Mouse (Mus musculus): ENCODE data around the gene Med27.

The Med27 gene

DNA sequence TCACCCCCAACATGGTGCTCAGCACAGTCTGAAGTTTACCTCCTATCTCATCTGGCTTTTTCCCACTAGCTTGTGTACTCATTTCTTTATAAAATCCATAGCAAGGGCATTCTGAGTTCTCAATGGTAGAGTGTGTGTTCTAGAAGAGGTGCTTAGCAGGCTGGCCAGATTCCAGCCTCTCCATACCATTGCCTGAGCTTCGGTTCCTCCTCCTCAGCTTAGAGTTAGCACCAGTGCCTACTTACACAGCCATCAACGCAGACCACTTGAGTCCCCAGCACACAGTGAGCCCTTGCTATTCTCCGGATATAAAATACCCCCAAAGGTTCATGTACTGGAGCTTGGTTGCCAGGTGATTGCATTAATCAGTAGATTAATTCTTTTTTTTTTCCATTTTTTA, 54.2 kb downstream of the Med27 start:
- DNase-seq, result no peak

DNA sequence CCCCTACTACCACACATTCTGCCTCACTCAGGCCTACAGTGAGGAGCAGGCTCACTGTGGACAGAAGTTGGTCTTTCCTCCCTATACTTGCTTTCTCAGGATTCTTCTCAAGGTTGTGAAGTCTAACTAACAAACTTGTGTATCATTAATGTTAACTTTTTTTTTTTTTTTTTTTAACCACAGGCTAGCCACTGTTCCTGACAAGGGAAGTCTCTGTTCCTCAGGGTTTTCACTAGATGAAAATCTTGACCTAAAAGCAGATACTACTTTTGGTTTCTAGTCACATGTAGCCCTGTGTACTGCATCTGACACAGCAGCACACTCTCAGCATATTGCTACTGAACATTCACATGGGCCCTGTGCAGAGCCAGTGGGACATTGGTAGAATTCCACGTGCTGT, 55.2 kb downstream of the Med27 start:
- DNase-seq, result no peak

DNA sequence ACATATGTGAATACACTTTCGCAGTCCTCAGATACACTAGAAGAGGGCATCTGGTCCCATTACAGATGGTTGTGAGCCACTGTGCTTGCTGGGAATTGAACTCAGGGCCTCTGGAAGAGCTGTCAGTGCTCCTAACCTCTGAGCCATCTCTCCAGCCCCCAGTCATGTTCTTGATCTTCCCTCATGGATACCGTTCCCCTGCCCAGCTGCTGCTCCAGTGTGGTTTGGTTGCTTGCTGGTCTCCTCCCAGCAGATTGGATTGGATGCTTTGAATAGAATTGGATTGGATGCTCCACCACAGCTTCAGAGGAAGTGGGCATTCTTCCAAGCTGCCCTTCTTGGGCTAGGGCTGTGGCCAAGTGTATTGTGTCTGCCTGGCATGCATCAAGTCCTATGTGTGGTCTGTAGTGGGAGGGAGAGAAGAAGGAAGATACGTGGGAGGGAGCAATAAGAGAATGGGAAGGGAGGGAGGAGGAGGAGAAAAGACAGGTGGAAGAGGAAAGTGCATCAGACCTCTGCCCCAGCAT, 56.0 kb downstream of the Med27 start:
- no peak for DNase-seq

DNA sequence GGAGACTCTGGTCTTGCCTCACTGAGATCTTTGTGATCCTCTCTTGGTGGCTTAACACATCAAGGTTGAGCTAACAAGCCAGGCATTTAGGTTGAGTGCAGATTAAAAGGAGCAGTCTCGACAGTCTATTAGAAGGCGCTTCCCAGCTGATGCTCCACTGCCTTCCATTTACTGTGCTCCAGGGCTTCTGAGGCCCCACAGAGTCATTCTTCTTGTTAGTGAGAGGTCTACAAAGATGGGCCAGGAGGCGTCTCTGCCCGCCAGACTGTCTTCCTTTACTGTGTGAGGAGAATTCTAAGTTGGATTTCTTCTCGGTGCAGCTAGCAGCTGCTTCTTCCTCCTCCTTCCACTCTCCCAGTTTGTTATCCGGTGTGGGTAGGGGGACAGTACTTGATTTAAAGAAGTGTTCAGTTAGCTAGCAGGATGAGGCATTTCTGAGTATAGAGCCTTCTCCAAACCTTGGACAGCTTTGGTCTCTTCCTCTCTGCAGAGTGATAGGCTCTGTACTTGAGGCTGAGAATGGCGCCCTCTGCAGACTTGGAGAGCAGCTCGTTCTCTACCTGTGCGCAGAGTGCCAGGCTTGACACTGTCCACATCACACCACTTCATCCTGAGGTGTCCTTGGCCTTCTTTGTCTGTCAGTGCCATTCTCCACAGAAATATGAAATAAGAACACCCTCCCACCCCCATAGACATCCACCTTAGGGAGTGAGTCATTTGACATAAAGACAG, 57.3 kb downstream of the Med27 start:
- DNase-seq, result no peak

DNA sequence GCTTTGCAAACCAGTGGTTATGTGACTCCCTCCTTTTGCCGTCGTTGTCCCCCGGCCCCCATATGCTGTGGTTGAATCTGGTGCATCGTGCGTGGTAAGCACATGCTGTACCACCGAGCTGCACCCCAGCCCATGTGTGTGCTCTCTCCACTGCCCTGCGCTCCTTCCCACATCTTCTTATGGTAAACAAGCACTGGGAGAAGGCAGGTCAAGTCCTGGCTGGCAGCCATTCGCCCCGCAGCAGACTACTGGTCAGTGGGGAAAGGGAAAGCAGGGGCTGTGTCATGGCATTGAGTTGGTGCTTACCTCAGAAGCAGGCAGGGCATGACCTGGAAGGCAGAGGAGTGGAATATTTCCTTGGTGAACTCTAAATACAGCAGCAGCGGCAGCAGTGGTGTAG, 58.3 kb downstream of the Med27 start:
- DNase-seq, result no peak

DNA sequence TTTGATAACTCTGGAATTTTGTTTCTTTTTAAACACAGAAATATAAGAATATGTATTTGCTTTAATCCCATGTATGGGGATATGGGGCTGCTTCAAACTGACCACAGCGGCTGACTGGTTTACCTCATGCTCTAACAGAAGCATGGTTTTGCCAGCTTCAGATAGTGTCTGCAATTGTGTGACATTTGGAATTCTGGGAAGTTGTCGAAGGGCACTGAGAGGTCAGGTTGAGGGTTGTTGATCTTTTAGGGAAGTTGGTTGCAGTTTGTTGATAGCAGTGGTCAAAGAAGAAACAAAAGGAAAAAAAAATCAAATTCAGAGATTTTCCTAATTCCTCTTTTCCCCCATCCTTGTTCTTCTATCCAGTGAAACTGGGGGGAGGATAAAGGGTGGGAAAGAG, 59.2 kb downstream of the Med27 start:
- no peak for DNase-seq

DNA sequence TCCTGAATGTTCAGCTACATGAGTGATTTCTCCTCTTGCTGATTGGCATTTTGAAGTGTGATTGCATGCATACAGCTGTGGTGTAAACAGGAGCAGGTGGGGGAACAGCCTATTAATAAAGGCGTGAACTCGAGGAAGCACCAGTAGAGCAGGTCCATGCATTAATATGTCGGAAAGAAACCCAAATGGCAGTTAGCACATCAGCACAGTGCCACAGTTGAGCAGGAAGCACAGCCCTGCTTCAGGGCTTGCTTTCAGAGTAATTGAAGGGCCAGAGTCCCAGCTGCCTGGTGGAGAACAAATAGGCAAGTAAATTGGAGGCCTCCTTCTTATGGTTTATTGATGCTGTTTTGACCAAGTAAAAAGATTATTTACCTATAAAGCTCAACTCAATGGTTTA, 60.7 kb downstream of the Med27 start:
- DNase-seq, result no peak

DNA sequence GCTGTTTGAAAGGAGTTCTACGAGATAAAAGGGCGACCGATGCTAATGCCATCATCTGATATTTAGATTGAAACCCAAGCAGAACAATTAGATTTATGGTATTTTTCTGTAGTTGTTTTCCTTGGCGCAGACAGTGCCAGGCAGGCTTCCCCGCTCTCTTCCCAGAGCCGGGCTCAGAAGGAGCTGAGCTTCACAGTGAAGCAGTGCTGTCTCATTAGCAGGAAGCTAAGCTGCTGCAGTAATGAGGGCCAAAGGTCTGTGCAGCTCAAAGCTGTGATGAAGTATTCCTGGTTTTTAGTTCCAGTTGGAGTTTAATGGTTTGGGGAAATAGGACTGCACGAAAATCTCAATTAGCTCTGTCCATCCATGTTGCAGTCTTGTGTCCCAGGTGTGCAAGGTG, 61.1 kb downstream of the Med27 start:
- DNase-seq, result no peak

DNA sequence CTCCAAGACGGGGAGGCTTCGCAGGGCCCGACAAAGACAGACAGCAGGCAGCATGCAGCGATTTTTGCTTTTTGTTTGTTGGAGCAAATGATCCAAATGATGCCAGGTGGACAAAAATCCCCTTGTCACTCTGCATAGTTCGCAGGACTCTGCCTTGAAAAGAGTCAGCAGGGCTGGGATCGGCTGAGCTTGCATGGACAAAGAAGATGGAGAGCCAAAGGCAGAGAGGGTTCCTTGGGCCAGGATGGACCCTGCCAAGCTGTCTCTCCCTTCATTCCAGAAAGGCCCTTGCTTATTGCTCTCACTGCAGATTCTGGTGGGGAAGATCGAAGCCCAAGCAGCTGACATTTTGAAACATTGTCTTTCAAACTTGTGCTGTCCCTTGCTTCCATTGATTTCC, 64.3 kb downstream of the Med27 start:
- no peak for DNase-seq

DNA sequence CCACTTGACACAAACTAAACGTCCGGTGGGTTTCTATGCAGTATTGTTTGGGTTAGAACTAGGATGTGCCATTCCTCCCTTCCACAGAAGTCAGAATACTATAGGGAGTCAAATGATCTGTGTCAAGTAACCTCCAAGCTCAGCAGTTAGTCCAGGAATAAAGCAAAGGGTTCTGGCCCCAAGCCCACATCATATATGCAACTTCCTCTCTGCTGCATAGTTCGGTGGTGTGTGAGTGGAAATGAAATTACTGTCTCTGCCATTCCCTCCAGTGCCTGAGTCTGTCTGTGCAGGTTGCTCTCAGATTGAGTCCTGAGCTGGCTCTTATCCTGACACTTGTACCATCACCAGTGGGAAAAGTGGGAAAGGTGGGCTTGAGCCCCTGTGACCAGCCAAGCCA, 65.8 kb downstream of the Med27 start:
- no peak for DNase-seq

DNA sequence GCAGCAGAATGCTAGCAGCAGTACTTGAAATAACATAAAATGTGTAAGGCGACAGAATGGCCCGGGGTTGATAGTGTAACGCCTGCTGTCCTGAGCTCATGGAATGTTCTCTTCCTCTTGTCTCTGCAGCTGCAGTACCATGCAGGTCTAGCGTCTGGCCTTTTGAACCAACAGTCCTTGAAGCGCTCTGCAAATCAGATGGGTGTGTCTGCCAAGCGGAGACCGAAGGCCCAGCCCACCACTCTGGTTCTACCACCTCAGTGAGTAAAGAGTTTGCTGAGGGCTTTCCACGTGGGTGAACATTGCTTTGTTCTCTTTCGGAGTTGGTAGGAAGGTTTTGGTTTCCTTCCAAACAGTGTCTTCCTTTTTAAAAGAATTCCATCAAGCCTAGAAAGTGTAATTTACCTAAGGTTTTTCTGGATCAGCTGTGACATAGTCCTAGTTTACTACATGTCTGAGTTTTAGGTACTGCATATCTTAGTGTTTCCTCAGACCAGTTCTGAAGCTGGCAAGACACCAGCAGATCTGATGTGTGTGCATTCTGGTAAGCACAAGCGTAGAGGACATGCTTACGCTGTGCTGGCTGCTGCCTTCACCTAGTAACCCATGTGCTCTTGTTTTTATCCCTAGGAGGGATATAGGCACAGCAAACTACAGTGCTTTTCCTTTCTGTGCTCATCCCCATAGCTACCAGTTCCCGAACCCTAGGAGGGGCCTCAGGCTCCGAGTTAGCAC, 66.8 kb downstream of the Med27 start:
- DNase-seq, result no peak

DNA sequence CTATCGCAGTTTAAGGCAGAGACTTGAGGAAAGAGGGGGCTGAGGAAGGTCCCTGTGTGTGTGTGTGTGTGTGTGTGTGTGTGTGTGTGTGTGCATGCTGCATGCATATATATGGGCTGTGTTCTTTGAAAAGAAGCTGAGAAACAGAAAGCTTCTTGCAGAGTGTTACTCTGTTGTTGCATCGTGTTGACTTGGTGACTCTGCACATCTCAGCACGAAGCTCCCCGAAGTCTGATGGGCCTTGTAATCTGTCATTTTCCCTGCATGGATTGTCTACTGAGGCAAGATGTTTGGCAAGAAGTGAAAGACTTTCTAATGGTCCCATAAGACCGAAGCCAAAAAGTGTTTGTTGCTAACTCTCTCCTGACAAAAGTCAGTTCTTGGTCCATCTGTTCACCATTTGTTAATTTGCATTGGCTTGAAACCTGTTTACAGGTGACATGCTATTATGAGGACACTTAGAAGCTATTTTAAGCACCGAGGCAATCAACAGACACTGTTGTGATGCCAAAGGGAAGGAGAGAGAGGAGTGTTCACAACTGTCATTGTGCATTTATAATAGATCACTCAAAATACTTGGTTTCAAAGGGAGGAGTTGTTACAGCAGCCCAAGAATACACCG, 68.3 kb downstream of the Med27 start:
- DNase-seq, result no peak

DNA sequence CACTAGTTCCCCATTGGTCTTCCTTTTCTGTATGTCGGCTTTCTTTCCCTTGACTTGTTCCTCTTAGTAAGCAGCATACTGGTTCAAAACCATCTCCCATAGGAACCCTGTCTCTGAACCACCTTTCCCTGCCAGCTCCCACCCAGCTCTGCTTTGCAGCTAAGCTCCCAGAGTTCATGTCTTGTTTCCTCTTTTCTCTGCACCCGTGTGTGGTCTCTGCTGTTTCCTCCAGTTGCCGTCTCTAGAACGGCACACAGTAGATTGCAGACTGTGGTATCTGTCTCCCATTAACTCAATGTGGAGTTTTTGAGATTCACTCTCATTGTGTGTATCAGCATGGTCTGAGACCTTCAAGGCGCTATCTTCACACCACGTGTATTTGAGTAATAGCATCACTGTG, 71.9 kb downstream of the Med27 start:
- DNase-seq, result no peak

DNA sequence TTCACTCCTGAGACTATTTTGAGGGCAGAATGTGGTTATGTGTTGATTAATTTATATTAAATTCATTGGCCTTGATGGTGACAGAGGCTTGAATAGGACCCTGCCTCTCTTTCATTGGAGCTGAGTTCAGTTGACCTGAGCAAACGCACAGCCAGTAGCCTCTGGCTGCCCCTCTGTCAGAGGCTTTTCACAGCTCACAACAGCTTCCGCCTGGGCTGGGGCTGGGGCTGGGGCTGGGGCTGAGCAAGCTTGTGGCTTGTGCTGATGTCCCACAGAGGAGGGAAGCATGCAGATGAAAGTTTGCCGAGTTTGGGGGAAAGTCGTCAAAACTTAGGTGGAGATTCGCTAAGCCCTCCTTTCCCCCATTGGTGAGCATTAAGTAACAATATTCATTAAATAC, 72.8 kb downstream of the Med27 start:
- no peak for DNase-seq

DNA sequence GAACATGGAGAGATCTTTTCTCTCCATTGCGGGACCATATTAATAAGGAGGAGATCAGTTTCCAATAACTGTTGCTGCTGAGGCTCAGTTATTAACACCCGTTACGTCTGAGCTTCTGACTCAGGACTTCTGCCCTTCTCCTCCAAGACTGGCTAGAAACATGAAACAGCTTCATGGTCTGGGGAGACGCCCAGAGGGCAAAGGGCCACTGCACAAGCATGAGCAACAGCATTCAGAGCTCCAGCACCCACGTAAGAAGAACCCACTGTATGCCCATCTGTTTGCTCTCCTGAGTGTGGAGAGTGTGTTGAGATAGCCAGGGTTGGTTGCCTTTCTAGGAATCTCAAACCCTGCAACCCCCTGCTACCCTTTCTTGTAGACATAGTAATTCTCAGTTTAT, 73.3 kb downstream of the Med27 start:
- no peak for DNase-seq

DNA sequence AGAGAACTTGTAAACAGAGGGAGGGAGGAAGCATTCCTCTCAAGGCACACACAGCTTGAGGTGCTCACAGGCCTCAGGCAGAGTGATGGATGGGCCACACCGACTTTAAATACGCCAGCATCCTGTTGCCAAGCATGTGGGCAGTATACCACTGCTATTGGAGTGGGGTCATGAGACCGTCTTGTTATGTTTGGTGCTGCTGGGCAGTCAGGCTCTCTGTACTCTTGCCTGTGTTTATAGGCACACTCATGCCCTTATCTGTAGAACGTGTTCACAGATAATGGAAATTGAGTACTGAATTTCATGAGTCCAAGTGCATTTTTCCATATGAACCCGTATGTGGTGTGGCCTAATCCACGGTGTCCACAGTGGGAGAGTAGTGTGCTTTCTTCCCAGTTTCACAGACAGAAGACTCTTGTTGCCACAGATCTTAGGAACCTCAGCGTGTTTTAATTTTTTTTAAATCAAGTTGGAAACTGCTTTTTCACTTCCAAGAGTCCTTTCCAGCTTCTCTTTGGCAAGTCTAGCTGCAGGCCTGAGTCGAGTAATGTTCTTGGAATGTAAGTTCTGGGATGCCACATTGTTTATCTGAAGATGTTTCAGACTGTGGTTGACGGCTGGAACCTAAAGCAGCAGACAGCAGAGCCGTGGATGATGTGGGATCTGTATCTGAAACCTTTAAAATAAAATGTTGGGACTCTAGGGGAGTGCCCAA, 75.7 kb downstream of the Med27 start:
- no peak for DNase-seq

DNA sequence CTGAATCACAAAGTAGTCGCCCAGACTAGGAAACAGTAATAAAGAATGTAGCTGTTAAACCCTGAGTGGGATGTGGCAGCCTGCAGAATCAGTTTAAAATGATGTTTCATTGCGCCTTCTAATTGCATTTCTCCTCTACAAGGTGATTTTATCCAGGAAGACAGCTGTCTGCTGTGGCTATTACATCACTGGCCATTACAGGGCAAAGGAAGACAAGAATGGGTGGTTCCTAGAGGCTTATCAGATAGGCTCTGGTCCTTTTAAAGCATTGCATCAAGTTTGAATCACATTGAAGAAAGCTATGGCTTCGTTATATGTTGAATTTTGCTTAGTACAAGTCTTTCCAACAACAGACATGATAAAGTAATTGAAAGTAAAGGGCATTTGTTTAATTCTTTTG, 76.4 kb downstream of the Med27 start:
- no peak for DNase-seq

DNA sequence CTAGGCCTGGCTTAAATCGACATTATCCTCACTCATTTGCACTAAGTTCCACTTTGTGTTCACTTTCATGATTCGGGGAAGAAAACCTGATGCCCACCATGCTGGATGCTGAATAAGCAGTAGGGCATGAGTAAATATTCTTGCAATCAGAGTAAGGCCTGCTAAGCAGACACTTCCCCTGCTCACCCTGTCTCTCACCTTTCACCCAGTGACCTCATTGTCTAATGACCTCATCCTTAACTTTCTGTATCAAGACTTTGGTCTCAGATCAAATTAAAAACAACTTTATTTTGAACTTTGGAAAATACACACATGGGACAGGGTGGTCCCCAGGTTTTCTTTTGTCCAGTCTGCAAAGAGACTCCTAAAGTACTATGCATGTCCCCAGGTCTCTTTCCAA, 78.8 kb downstream of the Med27 start:
- DNase-seq, result no peak

DNA sequence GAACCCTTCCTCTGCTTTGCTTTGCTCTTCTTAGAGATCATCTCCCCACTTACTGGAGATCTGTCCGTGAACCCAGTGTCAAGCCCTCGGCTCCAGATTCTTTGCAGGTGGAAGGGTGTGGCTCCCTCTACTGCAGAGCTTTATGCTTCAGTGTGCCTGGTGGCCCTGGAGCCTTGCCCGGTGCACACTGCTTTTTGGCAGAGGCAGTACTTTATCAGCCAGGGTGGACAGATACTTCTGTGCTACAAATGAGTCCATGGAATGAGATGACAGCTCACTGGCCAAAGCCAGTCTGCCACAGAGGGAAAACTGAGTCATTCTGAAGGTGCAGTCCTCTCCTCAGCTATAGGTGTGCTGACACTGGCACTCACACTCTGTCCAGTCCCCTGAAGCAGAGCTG, 80.1 kb downstream of the Med27 start:
- DNase-seq, result no peak

DNA sequence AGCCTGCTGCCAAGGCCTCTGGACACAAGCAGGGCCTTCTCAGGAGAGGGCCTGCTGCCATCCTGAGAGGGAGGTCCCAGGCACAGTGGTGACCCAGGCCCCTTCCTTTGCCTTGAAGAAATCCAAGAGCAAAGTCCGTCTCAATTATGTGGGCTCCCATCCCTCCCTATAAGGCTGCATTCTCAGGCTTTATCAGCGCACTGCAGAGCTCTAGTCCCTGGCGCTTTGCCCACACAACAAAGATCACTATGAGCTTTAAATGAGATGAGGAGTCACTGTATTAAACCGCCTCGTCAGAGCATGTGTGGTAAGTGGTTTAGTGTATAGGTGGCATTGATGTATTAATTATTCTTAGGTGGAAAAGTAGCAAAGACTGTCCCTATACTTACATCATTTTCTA, 85.9 kb downstream of the Med27 start:
- no peak for DNase-seq

DNA sequence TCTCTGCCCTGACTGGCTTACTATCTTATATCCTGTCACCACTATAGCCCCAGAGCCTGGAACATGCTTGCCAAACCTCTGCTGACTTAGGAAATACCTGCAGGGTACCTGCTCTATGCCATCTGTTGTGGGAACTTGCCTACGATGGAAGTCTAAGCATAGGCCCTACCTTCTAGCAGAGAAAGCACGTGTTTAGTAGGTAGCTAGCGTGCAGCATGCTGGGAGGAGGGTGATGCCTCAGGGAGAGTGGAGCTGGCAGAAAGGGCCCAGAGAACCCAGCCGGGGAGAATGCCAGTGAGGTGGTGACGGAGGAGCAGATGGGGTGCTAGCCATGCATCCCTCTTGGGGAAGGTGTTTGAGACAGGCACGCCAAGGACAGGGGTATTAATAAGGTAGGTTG, 89.8 kb downstream of the Med27 start:
- peak; percentile 28 for DNase-seq

DNA sequence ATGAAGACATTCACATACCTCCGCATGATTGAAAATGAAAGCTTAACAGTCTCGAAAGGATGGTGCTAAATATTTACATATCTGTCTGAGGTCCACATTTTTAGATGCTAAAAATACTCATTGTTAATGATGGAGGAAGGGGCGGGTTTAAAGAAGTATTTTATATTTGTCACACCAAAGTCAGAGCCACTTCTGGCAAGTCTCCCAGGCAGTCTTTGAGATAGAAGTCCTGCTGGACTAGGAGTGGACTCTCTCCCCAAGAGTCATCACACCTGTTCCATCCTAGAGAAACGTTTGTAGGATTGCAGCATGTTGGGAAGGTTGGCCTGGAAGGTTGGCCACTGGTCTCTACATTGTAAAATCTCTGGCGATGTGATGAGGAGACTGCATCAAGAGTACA, 90.5 kb downstream of the Med27 start:
- no peak for DNase-seq

DNA sequence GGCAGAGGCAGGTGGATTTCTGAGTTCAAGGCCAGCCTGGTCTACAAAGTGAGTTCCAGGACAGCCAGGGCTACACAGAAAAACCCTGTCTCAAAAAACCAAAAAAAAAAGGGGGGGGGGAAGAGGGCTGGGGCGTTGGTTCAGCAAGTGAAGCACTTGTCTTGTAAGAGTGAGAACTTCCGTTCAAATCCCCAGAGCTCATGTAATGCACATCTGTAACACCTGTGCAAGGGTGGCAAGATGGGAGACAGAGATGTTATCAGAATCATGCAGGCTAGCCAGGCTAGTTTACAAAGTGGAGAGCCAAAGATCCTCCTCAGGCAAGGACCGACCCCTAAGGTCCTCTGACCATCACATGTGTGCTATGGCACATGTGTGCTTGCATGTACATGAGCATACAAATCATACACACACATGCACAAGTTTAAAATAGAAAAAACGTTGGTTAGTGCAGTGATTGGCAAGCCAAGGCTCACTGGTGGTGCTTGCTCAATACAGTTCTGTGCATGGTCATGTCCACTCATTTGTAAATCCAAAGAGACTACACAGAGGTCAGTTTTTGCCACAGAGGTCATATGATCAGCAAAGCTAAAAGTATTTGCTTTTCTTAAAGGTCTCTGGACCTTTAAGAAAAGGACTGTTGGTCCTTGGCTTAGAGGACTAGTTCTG, 91.4 kb downstream of the Med27 start:
- no peak for DNase-seq

Data from layer of hippocampus, adult 9-11 months (tissue).